Mouse (Mus musculus) kidney, embryonic 16.5 days (tissue): ENCODE measurements around the gene Hdac11. TPM values are rescaled to one million over a fixed set of nuclear protein-coding genes. Genes with fewer than 3 reads are reported as not detected.
A peak's percentile ranks its signal among the peaks of the same experiment; 100 is the strongest.

Experiments
- ATAC-seq: fragments of 200-750 bp; cut with Nextera tagmentation; 2 replicates; pipeline ENCODE4 v1.8.0; 2017; ENCODE audit warnings: moderate TSS enrichment; ENCODE audit not compliant: low FRiP score, low TSS enrichment
- H3K27ac ChIP-seq: fragments of 300-500 bp; sonication (generic); 2 replicates; pipeline ENCODE4 v1.5.1; 2014; ENCODE audit warnings: low read length
- H3K27me3 ChIP-seq: fragments of 300-500 bp; sonication (generic); 2 replicates; pipeline ENCODE4 v1.6.1; 2014; ENCODE audit warnings: low read length, control low read depth, mixed read lengths; ENCODE audit not compliant: insufficient read depth
- H3K36me3 ChIP-seq: fragments of 300-500 bp; sonication (generic); 2 replicates; pipeline ENCODE4 v1.6.1; 2014; ENCODE audit warnings: low read length, control low read depth, mixed read lengths; ENCODE audit not compliant: insufficient read depth
- H3K4me1 ChIP-seq: fragments of 300-500 bp; sonication (generic); 2 replicates; pipeline ENCODE4 v1.6.1; 2014; ENCODE audit warnings: low read length, control low read depth, mixed read lengths; ENCODE audit not compliant: insufficient read depth
- H3K4me2 ChIP-seq: fragments of 300-500 bp; sonication (generic); replicated peaks from 2 replicates; pipeline ENCODE4 v1.6.1; 2014; ENCODE audit warnings: low read depth, low read length
- H3K4me3 ChIP-seq: fragments of 300-500 bp; sonication (generic); 2 replicates; pipeline ENCODE4 v1.5.1; 2014; ENCODE audit warnings: mild to moderate bottlenecking, low read length
- H3K9ac ChIP-seq: fragments of 300-500 bp; sonication (generic); replicated peaks from 2 replicates; pipeline ENCODE4 v1.6.1; 2014; ENCODE audit warnings: low read length
- H3K9me3 ChIP-seq: fragments of 300-500 bp; sonication (generic); 2 replicates; pipeline ENCODE4 v1.6.1; 2016; ENCODE audit warnings: low read length, control low read depth
- WGBS: fragments of 180-500 bp; shearing (Covaris S2); extraction: QIAGEN DNeasy Blood & Tissue Kit; methylation state at CpG from one replicate; pipeline ENCODE4 v1.1.7; 2014; 5-methylcytosine and 5-hydroxymethylcytosine counted together
- polyA plus RNA-seq: library from polyadenylated mRNA; unstranded; fragments of >200 nt; fragmentation: Nextera tagmentation; extraction: Ambion mirVana; gene quantifications from 2 replicates; pipeline ENCODE4 v1.2.1, GENCODE M21; 2015

Gene Hdac11
- polyA plus RNA-seq, 1 experiment from 2014 or later, result 15.7 TPM

DNA sequence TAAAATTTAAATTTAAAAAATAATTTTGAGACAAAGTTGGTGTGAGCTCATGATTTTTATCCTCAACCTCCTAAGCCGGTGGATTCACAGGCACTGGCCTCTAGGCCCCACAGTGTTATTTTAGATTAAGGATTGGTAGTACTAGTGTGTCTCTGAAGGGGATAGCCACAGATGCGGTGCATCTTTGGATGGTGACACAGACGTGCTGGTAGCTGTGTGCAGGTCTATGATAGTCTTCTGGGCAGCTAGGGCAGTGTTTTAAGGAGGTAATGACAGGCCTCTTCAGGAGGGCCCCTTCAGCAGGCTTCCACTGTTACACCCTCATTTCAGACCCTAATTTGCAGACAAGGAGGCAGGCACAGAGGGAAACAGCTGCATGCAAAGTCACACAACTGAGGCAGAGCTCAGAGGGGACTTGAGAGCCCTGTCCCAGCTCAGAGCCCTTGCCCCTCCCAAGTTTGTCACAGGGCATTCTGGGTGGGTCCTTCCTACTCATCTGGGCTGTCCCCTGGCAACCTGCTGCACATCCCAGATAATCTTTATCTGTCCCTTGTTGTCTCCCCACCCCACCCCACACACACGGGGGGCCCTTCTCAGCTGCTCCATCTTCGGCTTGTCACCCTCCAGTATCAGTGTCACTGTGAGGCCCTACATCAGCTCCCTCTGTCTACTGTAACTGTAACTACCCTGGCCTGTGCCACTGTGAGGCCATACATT is 6.9 kb downstream of the Hdac11 start:
- Histone ChIP-seq H3K4me3 (no peak overlapping the region), H3K9ac (no peak overlapping the region), H3K4me2 (no peak overlapping the region), H3K27me3 (no peaks in the 10 kb centered on the region), H3K9me3 (no peaks in the 10 kb centered on the region), H3K27ac (no peak overlapping the region), H3K36me3 (no peaks in the 10 kb centered on the region), H3K4me1 (peaks cover 17% of the 10 kb centered on the region)
- WGBS, result 56% methylated on average over 5 of the region's 5 CpGs
- peak; percentile 63; the same call in 1 of the 2 replicates for ATAC-seq

- no peak overlapping the region for H3K9ac ChIP-seq
- H3K4me3 ChIP-seq, result no peak overlapping the region
- 84% methylated on average over 2 of the region's 2 CpGs for WGBS
- H3K27ac ChIP-seq, result no peak overlapping the region
- H3K4me2 ChIP-seq, result no peak overlapping the region
- 0 out of 2 replicates have a peak, but pooled peaks cover 3% of the 10 kb centered on the region for H3K36me3 ChIP-seq
- ATAC-seq, result no peak
- H3K9me3 ChIP-seq, result no peaks in the 10 kb centered on the region
- no peaks in the 10 kb centered on the region for H3K27me3 ChIP-seq
- peaks cover 7% of the 10 kb centered on the region for H3K4me1 ChIP-seq
Measured at GRCm38 (mm10) chr6:91164584-91164983, 8.1 kb downstream of the Hdac11 start.

DNA sequence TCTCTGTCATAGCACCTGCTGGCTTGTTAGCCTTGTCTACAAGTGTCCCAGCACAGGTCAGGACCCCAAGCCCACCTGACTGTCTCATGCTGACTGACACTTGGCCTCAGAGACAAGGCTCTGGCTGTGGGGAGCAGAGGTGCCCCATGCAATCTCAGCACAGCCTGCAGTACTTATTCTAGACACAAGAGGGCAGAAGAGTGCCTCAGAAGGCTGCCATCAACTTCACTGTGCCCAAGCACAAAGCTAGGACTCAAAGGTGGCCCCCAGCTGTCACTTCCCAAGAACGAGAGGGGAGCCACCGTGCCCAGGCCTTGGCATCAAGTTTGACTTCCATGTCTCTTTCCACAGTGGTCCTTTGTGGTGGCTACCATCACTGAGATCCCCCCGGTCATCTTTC is 8.7 kb downstream of the Hdac11 start:
- no peak overlapping the region for H3K9ac ChIP-seq
- no peak overlapping the region for H3K4me2 ChIP-seq
- no peak for ATAC-seq
- H3K27me3 ChIP-seq, result no peaks in the 10 kb centered on the region
- H3K9me3 ChIP-seq, result no peaks in the 10 kb centered on the region
- peaks cover 6% of the 10 kb centered on the region for H3K4me1 ChIP-seq
- 32% methylated on average over 3 of the region's 3 CpGs for WGBS
- H3K27ac ChIP-seq, result no peak overlapping the region
- no peak overlapping the region for H3K4me3 ChIP-seq
- H3K36me3 ChIP-seq, result 0 out of 2 replicates have a peak, but pooled peaks cover 3% of the 10 kb centered on the region

DNA sequence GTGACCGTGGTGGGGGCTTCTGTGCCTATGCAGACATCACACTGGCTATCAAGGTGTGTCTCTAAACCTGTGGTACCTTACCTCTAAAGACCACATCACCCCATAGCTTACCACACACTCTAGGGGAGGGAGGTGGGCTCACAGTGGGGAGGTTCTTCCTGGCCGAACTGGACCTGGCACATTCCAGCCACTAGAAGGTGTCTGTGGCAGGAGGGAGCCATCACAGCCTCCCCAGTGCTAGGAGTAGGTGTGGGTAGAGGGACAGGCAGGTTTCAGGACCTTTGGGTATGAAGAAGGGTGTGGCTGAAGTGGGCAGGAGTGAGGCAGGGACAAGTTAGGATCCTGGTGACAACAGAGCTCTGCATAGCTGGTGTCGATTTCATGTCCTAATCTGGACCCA is 11.4 kb downstream of the Hdac11 start:
- H3K36me3 ChIP-seq, result 0 out of 2 replicates have a peak, but pooled peaks cover 3% of the 10 kb centered on the region
- H3K27me3 ChIP-seq, result no peaks in the 10 kb centered on the region
- H3K9me3 ChIP-seq, result no peaks in the 10 kb centered on the region
- no peaks in the 10 kb centered on the region for H3K4me1 ChIP-seq
- H3K4me2 ChIP-seq, result no peak overlapping the region
- no peak overlapping the region for H3K9ac ChIP-seq
- WGBS, result 56% methylated on average over 3 of the region's 3 CpGs
- ATAC-seq, result peak; percentile 16; the same call in 1 of the 2 replicates
- no peak overlapping the region for H3K27ac ChIP-seq
- no peak overlapping the region for H3K4me3 ChIP-seq

GRCm38 (mm10) chr6:91169129-91169528 is 12.7 kb downstream of the Hdac11 start:
- H3K4me1 ChIP-seq, result no peaks in the 10 kb centered on the region
- 86% methylated on average over 8 of the region's 8 CpGs for WGBS
- ATAC-seq, result no peak

DNA sequence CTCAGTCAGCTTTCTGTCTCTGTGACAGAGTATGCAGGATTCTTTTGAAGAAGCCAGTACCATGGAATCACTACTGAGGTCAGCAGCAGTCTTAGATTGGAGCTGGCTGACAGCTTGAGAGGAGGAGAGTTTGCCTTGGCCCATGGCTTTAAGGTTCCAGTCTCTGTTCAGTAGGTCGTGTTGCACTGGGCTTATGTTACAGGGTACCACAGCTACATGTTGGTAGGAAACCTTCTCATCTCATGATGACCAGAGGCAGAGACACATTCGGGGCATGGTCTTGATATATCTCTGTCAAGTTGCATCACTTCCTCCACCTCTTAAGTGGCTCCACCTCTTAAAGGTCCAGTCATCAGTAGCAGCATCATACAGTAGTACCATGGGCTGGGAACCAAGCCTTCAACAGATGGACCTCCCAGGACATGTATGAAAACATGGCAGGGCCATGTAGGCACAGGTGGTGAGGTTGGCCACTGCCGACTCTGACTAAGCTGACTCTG is 15.0 kb downstream of the Hdac11 start:
- 0 out of 2 replicates have a peak, but pooled peaks cover 3% of the 10 kb centered on the region for H3K36me3 ChIP-seq
- H3K4me2 ChIP-seq, result no peak overlapping the region

More at GRCm38 (mm10) chr6:91169129-91169528, 12.7 kb downstream of the Hdac11 start:
- no peak overlapping the region for H3K27ac ChIP-seq
- H3K9me3 ChIP-seq, result no peaks in the 10 kb centered on the region
- no peak overlapping the region for H3K9ac ChIP-seq
- no peak overlapping the region for H3K4me3 ChIP-seq
- 0 out of 2 replicates have a peak, but pooled peaks cover 3% of the 10 kb centered on the region for H3K36me3 ChIP-seq
- no peaks in the 10 kb centered on the region for H3K27me3 ChIP-seq
- H3K4me2 ChIP-seq, result no peak overlapping the region

DNA sequence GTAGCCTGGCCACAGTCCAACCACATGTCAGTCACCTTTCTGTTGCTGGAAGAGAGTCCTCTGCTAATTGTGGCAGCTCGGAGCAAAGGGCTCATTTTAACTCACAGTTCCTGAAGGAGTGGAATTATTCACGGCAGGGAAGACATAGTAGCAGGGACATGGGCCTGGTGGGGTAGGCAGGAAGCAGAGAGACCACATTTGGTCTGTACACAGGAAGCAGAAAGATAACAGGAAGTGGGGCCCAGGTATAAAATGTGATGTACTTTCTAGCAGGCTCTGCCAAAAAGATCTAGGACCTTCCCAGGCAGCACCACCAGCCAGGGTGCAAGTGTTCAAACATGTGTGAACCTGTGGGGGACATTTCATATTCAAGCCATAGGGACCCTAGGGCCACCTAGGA is 15.9 kb downstream of the Hdac11 start:
- Histone ChIP-seq H3K27ac (no peak overlapping the region), H3K4me3 (no peak overlapping the region), H3K36me3 (0 out of 2 replicates have a peak, but pooled peaks cover 3% of the 10 kb centered on the region), H3K9me3 (no peaks in the 10 kb centered on the region), H3K27me3 (no peaks in the 10 kb centered on the region), H3K4me1 (no peaks in the 10 kb centered on the region), H3K9ac (no peak overlapping the region), H3K4me2 (no peak overlapping the region)
- no peak for ATAC-seq
- 62% methylated on average over 2 of the region's 2 CpGs for WGBS

More for the DNA sequence above, 15.0 kb downstream of the Hdac11 start:
- Histone ChIP-seq H3K4me1 (no peaks in the 10 kb centered on the region), H3K27me3 (no peaks in the 10 kb centered on the region), H3K9ac (no peak overlapping the region), H3K27ac (no peak overlapping the region), H3K4me3 (no peak overlapping the region), H3K9me3 (no peaks in the 10 kb centered on the region)
- ATAC-seq, result no peak
- WGBS, result 65% methylated on average over 3 of the region's 3 CpGs

- Histone ChIP-seq H3K27me3 (no peaks in the 10 kb centered on the region), H3K9me3 (no peaks in the 10 kb centered on the region), H3K9ac (no peak overlapping the region), H3K4me3 (no peak overlapping the region), H3K4me2 (no peak overlapping the region), H3K36me3 (0 out of 2 replicates have a peak, but pooled peaks cover 3% of the 10 kb centered on the region), H3K4me1 (no peaks in the 10 kb centered on the region), H3K27ac (no peak overlapping the region)
- ATAC-seq, result peak; percentile 78; the same call in 1 of the 2 replicates
- 49% methylated on average over 7 of the region's 7 CpGs for WGBS
Measured at GRCm38 (mm10) chr6:91173221-91173880, 16.9 kb downstream of the Hdac11 start.

GRCm38 (mm10) chr6:91174211-91174610 is 17.7 kb downstream of the Hdac11 start:
- H3K36me3 ChIP-seq, result no peaks in the 10 kb centered on the region
- ATAC-seq, result no peak
- WGBS, result 63% methylated on average over 3 of the region's 3 CpGs
- no peak overlapping the region for H3K9ac ChIP-seq
- H3K4me3 ChIP-seq, result no peak overlapping the region
- no peak overlapping the region for H3K27ac ChIP-seq
- no peaks in the 10 kb centered on the region for H3K27me3 ChIP-seq
- H3K4me2 ChIP-seq, result no peak overlapping the region
- H3K9me3 ChIP-seq, result no peaks in the 10 kb centered on the region
- no peaks in the 10 kb centered on the region for H3K4me1 ChIP-seq

GRCm38 (mm10) chr6:91180767-91181171 is 24.3 kb downstream of the Hdac11 start:
- ATAC-seq, result no peak
- 59% methylated on average over 9 of the region's 9 CpGs for WGBS
- Histone ChIP-seq H3K4me1 (no peaks in the 10 kb centered on the region), H3K27ac (no peak overlapping the region), H3K27me3 (no peaks in the 10 kb centered on the region), H3K4me3 (no peak overlapping the region), H3K4me2 (no peak overlapping the region), H3K9me3 (no peaks in the 10 kb centered on the region), H3K9ac (no peak overlapping the region), H3K36me3 (no peaks in the 10 kb centered on the region)
